Mouse (Mus musculus): ENCODE results near the gene Gm17018. TPM values are rescaled to one million over a fixed set of nuclear protein-coding genes. Genes with fewer than 3 reads are reported as not detected.

Gm17018 gene
- polyA plus RNA-seq, 1 experiment: 22.4 TPM

- H3K4me3 ChIP-seq (ENCODE audit: low read depth, low read length): no peak overlapping the region
- TF ChIP-seq CTCF (IDR thresholded peaks at IDR 0.05; ENCODE audit: low read depth, low read length): no peak
- no peak for TF ChIP-seq POLR2A (IDR thresholded peaks at IDR 0.05; ENCODE audit: insufficient read depth, low read length)
- no peak for TF ChIP-seq EP300 (IDR thresholded peaks at IDR 0.05; ENCODE audit: insufficient read depth, low read depth, low read length)
- no peak overlapping the region for H3K9ac ChIP-seq (ENCODE audit: low read depth, poor library complexity, severe bottlenecking)
- H3K36me3 ChIP-seq (ENCODE audit: control insufficient read depth, insufficient read depth, low read length, poor library complexity, severe bottlenecking): no peaks in the 10 kb centered on the region
- no peak overlapping the region for H3K27ac ChIP-seq (ENCODE audit: insufficient read depth, low read length)
- peaks cover 4% of the 10 kb centered on the region for H3K4me1 ChIP-seq (ENCODE audit: control insufficient read depth, insufficient read depth, low read length)
- no peaks in the 10 kb centered on the region for H3K9me3 ChIP-seq (replicated peaks; ENCODE audit: control insufficient read depth, insufficient read depth, low read length, poor library complexity, severe bottlenecking)
- no peaks in the 10 kb centered on the region for H3K27me3 ChIP-seq (ENCODE audit: control insufficient read depth, insufficient read depth, low read length, poor library complexity, severe bottlenecking)
These were observed 50.4 kb downstream of the Gm17018 start for GRCm38 (mm10) chr19:45610823-45611222.

GRCm38 (mm10) chr19:45614375-45614774, 54.0 kb downstream of the Gm17018 start:
- H3K36me3 ChIP-seq (ENCODE audit: control insufficient read depth, insufficient read depth, low read length, poor library complexity, severe bottlenecking): no peaks in the 10 kb centered on the region
- no peak overlapping the region for H3K9ac ChIP-seq (ENCODE audit: low read depth, poor library complexity, severe bottlenecking)
- H3K27ac ChIP-seq (ENCODE audit: insufficient read depth, low read length): no peak overlapping the region
- no peak for TF ChIP-seq EP300 (IDR thresholded peaks at IDR 0.05; ENCODE audit: insufficient read depth, low read depth, low read length)
- TF ChIP-seq CTCF (IDR thresholded peaks at IDR 0.05; ENCODE audit: low read depth, low read length): no peak
- TF ChIP-seq POLR2A (IDR thresholded peaks at IDR 0.05; ENCODE audit: insufficient read depth, low read length): no peak
- H3K4me1 ChIP-seq (ENCODE audit: control insufficient read depth, insufficient read depth, low read length): peaks cover 4% of the 10 kb centered on the region
- no peaks in the 10 kb centered on the region for H3K27me3 ChIP-seq (ENCODE audit: control insufficient read depth, insufficient read depth, low read length, poor library complexity, severe bottlenecking)
- no peak overlapping the region for H3K4me3 ChIP-seq (ENCODE audit: low read depth, low read length)
- H3K9me3 ChIP-seq (replicated peaks; ENCODE audit: control insufficient read depth, insufficient read depth, low read length, poor library complexity, severe bottlenecking): no peaks in the 10 kb centered on the region

GRCm38 (mm10) chr19:45614928-45615327, 54.5 kb downstream of the Gm17018 start:
- Histone ChIP-seq H3K4me3 (ENCODE audit: low read depth, low read length) (no peak overlapping the region), H3K4me1 (ENCODE audit: control insufficient read depth, insufficient read depth, low read length) (peaks cover 4% of the 10 kb centered on the region), H3K9me3 (replicated peaks; ENCODE audit: control insufficient read depth, insufficient read depth, low read length, poor library complexity, severe bottlenecking) (no peaks in the 10 kb centered on the region), H3K27me3 (ENCODE audit: control insufficient read depth, insufficient read depth, low read length, poor library complexity, severe bottlenecking) (no peaks in the 10 kb centered on the region), H3K36me3 (ENCODE audit: control insufficient read depth, insufficient read depth, low read length, poor library complexity, severe bottlenecking) (no peaks in the 10 kb centered on the region), H3K27ac (ENCODE audit: insufficient read depth, low read length) (no peak overlapping the region), H3K9ac (ENCODE audit: low read depth, poor library complexity, severe bottlenecking) (no peak overlapping the region)
- TF ChIP-seq EP300 (IDR thresholded peaks at IDR 0.05; ENCODE audit: insufficient read depth, low read depth, low read length) (no peak), CTCF (IDR thresholded peaks at IDR 0.05; ENCODE audit: low read depth, low read length) (no peak), POLR2A (IDR thresholded peaks at IDR 0.05; ENCODE audit: insufficient read depth, low read length) (no peak)

- H3K27me3 ChIP-seq (ENCODE audit: control insufficient read depth, insufficient read depth, low read length, poor library complexity, severe bottlenecking): no peaks in the 10 kb centered on the region
- no peak overlapping the region for H3K27ac ChIP-seq (ENCODE audit: insufficient read depth, low read length)
These were observed 55.2 kb downstream of the Gm17018 start for GRCm38 (mm10) chr19:45615415-45616213.

GRCm38 (mm10) chr19:45616214-45616518, 55.8 kb downstream of the Gm17018 start:
- Histone ChIP-seq H3K4me3 (ENCODE audit: low read depth, low read length) (no peak overlapping the region), H3K4me1 (ENCODE audit: control insufficient read depth, insufficient read depth, low read length) (peaks cover 4% of the 10 kb centered on the region), H3K9me3 (replicated peaks; ENCODE audit: control insufficient read depth, insufficient read depth, low read length, poor library complexity, severe bottlenecking) (no peaks in the 10 kb centered on the region), H3K36me3 (ENCODE audit: control insufficient read depth, insufficient read depth, low read length, poor library complexity, severe bottlenecking) (no peaks in the 10 kb centered on the region), H3K27me3 (ENCODE audit: control insufficient read depth, insufficient read depth, low read length, poor library complexity, severe bottlenecking) (no peaks in the 10 kb centered on the region), H3K9ac (ENCODE audit: low read depth, poor library complexity, severe bottlenecking) (no peak overlapping the region), H3K27ac (ENCODE audit: insufficient read depth, low read length) (no peak overlapping the region)
- TF ChIP-seq CTCF (IDR thresholded peaks at IDR 0.05; ENCODE audit: low read depth, low read length): no peak
- no peak for TF ChIP-seq POLR2A (IDR thresholded peaks at IDR 0.05; ENCODE audit: insufficient read depth, low read length)
- TF ChIP-seq EP300 (IDR thresholded peaks at IDR 0.05; ENCODE audit: insufficient read depth, low read depth, low read length): no peak

More at GRCm38 (mm10) chr19:45615415-45616213, 55.2 kb downstream of the Gm17018 start:
- no peak overlapping the region for H3K4me3 ChIP-seq (ENCODE audit: low read depth, low read length)
- no peaks in the 10 kb centered on the region for H3K36me3 ChIP-seq (ENCODE audit: control insufficient read depth, insufficient read depth, low read length, poor library complexity, severe bottlenecking)
- no peaks in the 10 kb centered on the region for H3K9me3 ChIP-seq (replicated peaks; ENCODE audit: control insufficient read depth, insufficient read depth, low read length, poor library complexity, severe bottlenecking)
- no peak overlapping the region for H3K9ac ChIP-seq (ENCODE audit: low read depth, poor library complexity, severe bottlenecking)
- peaks cover 4% of the 10 kb centered on the region for H3K4me1 ChIP-seq (ENCODE audit: control insufficient read depth, insufficient read depth, low read length)
- TF ChIP-seq CTCF (IDR thresholded peaks at IDR 0.05; ENCODE audit: low read depth, low read length): no peak
- no peak for TF ChIP-seq POLR2A (IDR thresholded peaks at IDR 0.05; ENCODE audit: insufficient read depth, low read length)
- TF ChIP-seq EP300 (IDR thresholded peaks at IDR 0.05; ENCODE audit: insufficient read depth, low read depth, low read length): no peak

- H3K9me3 ChIP-seq (replicated peaks; ENCODE audit: control insufficient read depth, insufficient read depth, low read length, poor library complexity, severe bottlenecking): no peaks in the 10 kb centered on the region
- TF ChIP-seq CTCF (IDR thresholded peaks at IDR 0.05; ENCODE audit: low read depth, low read length) (no peak), EP300 (IDR thresholded peaks at IDR 0.05; ENCODE audit: insufficient read depth, low read depth, low read length) (no peak), POLR2A (IDR thresholded peaks at IDR 0.05; ENCODE audit: insufficient read depth, low read length) (no peak)
- no peak overlapping the region for H3K4me3 ChIP-seq (ENCODE audit: low read depth, low read length)
- H3K27me3 ChIP-seq (ENCODE audit: control insufficient read depth, insufficient read depth, low read length, poor library complexity, severe bottlenecking): no peaks in the 10 kb centered on the region
- H3K36me3 ChIP-seq (ENCODE audit: control insufficient read depth, insufficient read depth, low read length, poor library complexity, severe bottlenecking): no peaks in the 10 kb centered on the region
- H3K4me1 ChIP-seq (ENCODE audit: control insufficient read depth, insufficient read depth, low read length): peaks cover 4% of the 10 kb centered on the region
- H3K9ac ChIP-seq (ENCODE audit: low read depth, poor library complexity, severe bottlenecking): no peak overlapping the region
- H3K27ac ChIP-seq (ENCODE audit: insufficient read depth, low read length): no peak overlapping the region
These were observed 56.3 kb downstream of the Gm17018 start for GRCm38 (mm10) chr19:45616735-45617134.
